Mouse (Mus musculus) liver, postnatal 0 days (tissue): ENCODE results near the gene Srrm1.

Experiments used
- CTCF ChIP-seq: sonication (generic); IDR thresholded peaks from 2 replicates; pipeline ENCODE4 v1.5.1; 2016; ENCODE audit warnings: antibody characterized with exemption, low read depth
- EP300 ChIP-seq: IDR thresholded peaks from 2 replicates; pipeline ENCODE4 v1.6.1; 2016; ENCODE audit warnings: antibody characterized with exemption, low read depth, mild to moderate bottlenecking

DNA sequence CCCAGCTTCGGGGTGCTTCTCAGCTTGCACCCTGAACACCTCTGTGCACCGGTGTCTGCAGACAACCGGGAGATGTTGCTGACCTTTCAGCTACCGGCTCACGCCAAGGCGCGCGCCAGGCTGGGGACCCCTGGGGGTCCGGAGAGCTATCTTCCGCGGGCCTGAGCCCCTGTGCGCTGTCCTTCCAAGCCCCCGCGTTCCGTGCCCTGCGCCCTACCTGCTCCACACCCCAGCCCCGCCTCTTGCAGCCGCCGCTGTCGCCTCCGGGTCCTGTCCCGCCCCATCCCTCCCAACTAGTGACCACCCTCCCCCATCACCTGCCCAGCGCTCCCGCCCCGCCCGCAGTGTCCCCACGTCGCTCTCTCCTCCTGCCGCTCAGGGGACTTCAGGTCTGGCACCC is 44.9 kb upstream of the Srrm1 start, which contains the start of gene Ncmap:
- TF ChIP-seq CTCF (no peak), EP300 (no peak)
